Mouse (Mus musculus) heart, postnatal 36 days (tissue): ENCODE results near the gene Kansl2. TPM values are rescaled to one million over a fixed set of nuclear protein-coding genes. Genes with fewer than 3 reads are reported as not detected.

Experiments
- microRNA-seq, 2 experiments: library from miRNA; unstranded; fragments of <30 nt; microRNA quantifications; one replicate each; pipeline ENCODE4 v1.2.0; 2021; ENCODE audit warnings: borderline number of aligned reads in 2 of 2
- total RNA-seq, 2 experiments: library from RNA; stranded (reverse); gene quantifications; 2 replicates each; pipeline ENCODE4 v1.2.3; 2021

Gene Kansl2
- total RNA-seq, 2 experiments from 2014 or later = 75.0 to 79.4 TPM

Small RNAs within 50 kb of the gene (microRNA-seq; reads per million reads assigned to microRNA genes)
- 0.67 to 0.72 reads per million in 2 experiments for gene Mir1291

Other genes with a start within 250 kb of the Kansl2 start
- 1 to 10 TPM; 5.7 to 6.7 TPM for gene Zfp641, start 238.1 kb downstream of the Kansl2 start, total RNA-seq
- gene Olfr285, start 216.9 kb downstream of the Kansl2 start, total RNA-seq = not detected
- gene Olfr284, start 193.3 kb downstream of the Kansl2 start, total RNA-seq = not detected
- gene Olfr283, start 153.3 kb downstream of the Kansl2 start, total RNA-seq = not detected
- not detected for gene Olfr282, start 103.0 kb downstream of the Kansl2 start, total RNA-seq
- not detected for gene Olfr281, start 81.7 kb downstream of the Kansl2 start, total RNA-seq
- not detected for gene OR5BS1P, start 64.4 kb downstream of the Kansl2 start, total RNA-seq
- not detected for gene Lalba, start 51.5 kb downstream of the Kansl2 start, total RNA-seq
- gene Olfr279, start 41.9 kb downstream of the Kansl2 start, total RNA-seq = not detected
- 10 to 100 TPM; 27.6 to 32.1 TPM for gene Ccnt1, start 36.7 kb upstream of the Kansl2 start, total RNA-seq
- 1 to 10 TPM; 1.6 TPM for gene 4930415O20Rik, start 36.7 kb upstream of the Kansl2 start, total RNA-seq
- gene Adcy6, start 75.8 kb upstream of the Kansl2 start, total RNA-seq = 100 to 1,000 TPM; 207 TPM
- gene Cacnb3, start 96.6 kb upstream of the Kansl2 start, total RNA-seq = 1 to 10 TPM; 3.3 to 4.0 TPM
- gene Ddx23, start 128.6 kb upstream of the Kansl2 start, total RNA-seq = 10 to 100 TPM; 51.5 to 65.1 TPM
- 1 to 10 TPM; 1.1 to 1.4 TPM for gene Rnd1, start 143.2 kb upstream of the Kansl2 start, total RNA-seq
- gene Ccdc65, start 173.9 kb upstream of the Kansl2 start, total RNA-seq = under 1 TPM; 0.33 to 0.42 TPM
- 1 to 10 TPM; 6.2 to 6.7 TPM for gene Fkbp11, start 193.9 kb upstream of the Kansl2 start, total RNA-seq
- 10 to 100 TPM; 20.8 to 20.9 TPM for gene Arf3, start 228.9 kb upstream of the Kansl2 start, total RNA-seq
- gene Wnt10b, start 243.9 kb upstream of the Kansl2 start, total RNA-seq = under 1 TPM; 0.27 to 0.33 TPM